Mouse (Mus musculus) layer of hippocampus, adult 6 months (tissue): ENCODE results near the gene Cacna1b. TPM values are rescaled to one million over a fixed set of nuclear protein-coding genes. Genes with fewer than 3 reads are reported as not detected.

Source experiments
- long read RNA-seq, 2 experiments: library from polyadenylated mRNA; unstranded; transcript quantifications; one replicate each; pipeline ENCODE4 v2.0.0; 2019 to 2020
- polyA plus RNA-seq: library from polyadenylated mRNA; unstranded; fragments of <200 nt; fragmentation: Nextera tagmentation; gene quantifications from 2 replicates; pipeline ENCODE4 v1.2.3, GENCODE M21; 2021

Cacna1b gene
- polyA plus RNA-seq, result 6.4 and 8.3 TPM in 2 replicates
- long read RNA-seq, experiment 1, partial matches to known transcripts, result 3 of 25 reads
- long read RNA-seq, experiment 1, other reads (novel, unspliced or antisense), result 22 of 25 reads
- long read RNA-seq, experiment 2, partial matches to known transcripts, result 23 of 51 reads
- long read RNA-seq, experiment 2, other reads (novel, unspliced or antisense), result 28 of 51 reads

DNA sequence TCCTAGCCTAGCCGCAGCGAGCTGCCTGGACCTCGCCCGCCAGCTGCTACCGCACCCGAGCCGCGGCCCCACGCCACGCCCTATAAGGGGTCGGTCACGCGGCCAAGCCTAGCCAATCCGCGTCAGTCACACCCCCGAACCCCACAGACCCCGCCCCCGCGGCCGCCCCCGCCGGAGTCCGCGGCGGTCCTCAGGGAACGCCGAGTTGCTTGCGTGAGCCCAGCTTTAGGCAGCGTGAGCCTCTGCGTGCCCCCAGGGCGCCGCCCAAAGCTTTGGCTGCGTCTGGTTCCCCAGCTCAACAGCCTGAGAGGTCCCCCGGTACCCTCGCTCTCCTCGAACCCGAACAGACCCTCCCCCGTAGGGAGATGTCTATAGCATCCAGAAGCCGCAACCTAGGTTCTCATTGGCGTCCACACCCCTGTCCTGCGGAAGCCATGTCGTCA is at the start of gene Cacna1b:
Cacna1b (minus strand) TSS at position 38 of the 443 bp plus-strand sequence.

Other genes with a start within 250 kb of the Cacna1b start
- 24.6 and 26.8 TPM in 2 replicates for gene Ehmt1, start 156.5 kb upstream of the Cacna1b start, polyA plus RNA-seq
- 3.1 and 4.4 TPM in 2 replicates for gene Arrdc1, start 172.1 kb upstream of the Cacna1b start, polyA plus RNA-seq
- gene Zmynd19, start 186.6 kb upstream of the Cacna1b start, polyA plus RNA-seq, result 1.4 and 1.8 TPM in 2 replicates
- gene Dph7, start 199.2 kb upstream of the Cacna1b start, polyA plus RNA-seq, result 31.2 and 31.7 TPM in 2 replicates
- 199 and 200 TPM in 2 replicates for gene Mrpl41, start 211.9 kb upstream of the Cacna1b start, polyA plus RNA-seq
- 8.6 and 11.2 TPM in 2 replicates for gene Pnpla7, start 212.9 kb upstream of the Cacna1b start, polyA plus RNA-seq